Mouse (Mus musculus): ENCODE data around the gene Top2b. TPM values are rescaled to one million over a fixed set of nuclear protein-coding genes. Genes with fewer than 3 reads are reported as not detected.

Top2b gene
- polyA plus RNA-seq, 1 experiment from 2014 or later, result 173 TPM

GRCm38 (mm10) chr14:16480621-16481020 is 115.6 kb downstream of the Top2b start:
- Histone ChIP-seq H3K9ac (replicated peaks) (no peak overlapping the region), H3K9me3 (no peaks in the 10 kb centered on the region), H3K27ac (replicated peaks) (no peak overlapping the region), H3K27me3 (no peaks in the 10 kb centered on the region), H3K4me2 (replicated peaks) (no peak overlapping the region), H3K36me3 (no peaks in the 10 kb centered on the region), H3K4me3 (no peak overlapping the region), H3K4me1 (no peaks in the 10 kb centered on the region)
- WGBS, result 77% methylated on average over 6 of the region's 6 CpGs
- no peak for ATAC-seq (ENCODE audit: low FRiP score, low read depth)

GRCm38 (mm10) chr14:16483656-16484380 is 118.8 kb downstream of the Top2b start:
- WGBS, result 53% methylated on average over 8 of the region's 8 CpGs
- peak; percentile 23; the same call in 1 of the 2 replicates for ATAC-seq (ENCODE audit: low FRiP score, low read depth)

More at GRCm38 (mm10) chr14:16483656-16484380, 118.8 kb downstream of the Top2b start:
- Histone ChIP-seq H3K4me1 (no peaks in the 10 kb centered on the region), H3K4me2 (replicated peaks) (no peak overlapping the region), H3K9ac (replicated peaks) (no peak overlapping the region), H3K9me3 (no peaks in the 10 kb centered on the region), H3K27me3 (no peaks in the 10 kb centered on the region), H3K4me3 (no peak overlapping the region), H3K36me3 (no peaks in the 10 kb centered on the region), H3K27ac (replicated peaks) (no peak overlapping the region)

Other genes starting within 250 kb of the Top2b start
- gene Ngly1, start 115.9 kb upstream of the Top2b start, polyA plus RNA-seq (2016; fragmentation: Nextera tagmentation; extraction: Ambion mirVana), result 26.0 and 26.1 TPM in 2 replicates
- 1.5 and 1.6 TPM in 2 replicates for gene Oxsm, start 115.4 kb upstream of the Top2b start, polyA plus RNA-seq (2016; fragmentation: Nextera tagmentation; extraction: Ambion mirVana)

Measured in midbrain, embryonic 12.5 days (tissue).